Mouse (Mus musculus) embryo, embryonic 11.5 days (tissue): ENCODE data around the gene Csk.

Experiments used
- DNase-seq: peaks from one replicate; pipeline ENCODE4 v3.0.0-alpha.2; 2012; ENCODE audit warnings: low read depth, low spot score

Csk gene

GRCm38 (mm10) chr9:57653283-57653682, at the start of gene Csk:
TSS of gene Csk (minus strand) at chr9:57653631.
- no peak for DNase-seq

- DNase-seq: no peak
Observed at GRCm38 (mm10) chr9:57698466-57699150, 45.2 kb upstream of the Csk start.

GRCm38 (mm10) chr9:57697380-57697779, 43.9 kb upstream of the Csk start:
- DNase-seq: no peak

- DNase-seq: no peak
Observed at GRCm38 (mm10) chr9:57696380-57697285, 43.2 kb upstream of the Csk start.

GRCm38 (mm10) chr9:57694108-57694507, 40.7 kb upstream of the Csk start:
- DNase-seq: no peak

- DNase-seq: no peak
Observed at GRCm38 (mm10) chr9:57688606-57689005, 35.2 kb upstream of the Csk start.

GRCm38 (mm10) chr9:57688158-57688557, 34.7 kb upstream of the Csk start:
- DNase-seq: no peak

GRCm38 (mm10) chr9:57687751-57688150, 34.3 kb upstream of the Csk start, which contains the start of gene Cyp1a1:
TSS of gene Cyp1a1 (plus strand) at chr9:57687928.
- DNase-seq: no peak

GRCm38 (mm10) chr9:57686011-57686410, 32.6 kb upstream of the Csk start:
- no peak for DNase-seq

GRCm38 (mm10) chr9:57683520-57683919, 30.1 kb upstream of the Csk start, which contains the start of gene Cyp1a2:
TSS of gene Cyp1a2 (minus strand) at chr9:57683703.
- DNase-seq: no peak

GRCm38 (mm10) chr9:57681411-57681810, 28.0 kb upstream of the Csk start:
- DNase-seq: no peak

GRCm38 (mm10) chr9:57671500-57671899, 18.1 kb upstream of the Csk start:
- no peak for DNase-seq

- no peak for DNase-seq
Observed at GRCm38 (mm10) chr9:57671037-57671436, 17.6 kb upstream of the Csk start.

GRCm38 (mm10) chr9:57669566-57669965, 16.1 kb upstream of the Csk start:
- DNase-seq: no peak

- DNase-seq: no peak
Observed at GRCm38 (mm10) chr9:57668277-57668676, 14.8 kb upstream of the Csk start.

- DNase-seq: no peak
Observed at GRCm38 (mm10) chr9:57667817-57668216, 14.4 kb upstream of the Csk start.

- DNase-seq: no peak
Observed at GRCm38 (mm10) chr9:57667136-57667535, 13.7 kb upstream of the Csk start.

GRCm38 (mm10) chr9:57666536-57666935, 13.1 kb upstream of the Csk start:
- DNase-seq: no peak

- DNase-seq: no peak
Observed at GRCm38 (mm10) chr9:57664616-57665015, 11.2 kb upstream of the Csk start.

GRCm38 (mm10) chr9:57661552-57661951, 8.1 kb upstream of the Csk start:
- DNase-seq: no peak

GRCm38 (mm10) chr9:57660501-57660900, 7.1 kb upstream of the Csk start:
- DNase-seq: no peak

- peak; percentile 62 for DNase-seq
Observed at GRCm38 (mm10) chr9:57659774-57660173, 6.3 kb upstream of the Csk start.

- no peak for DNase-seq
Observed at GRCm38 (mm10) chr9:57658970-57659369, 5.5 kb upstream of the Csk start.
